Mouse (Mus musculus): ENCODE data around the gene Zyx. TPM values are rescaled to one million over a fixed set of nuclear protein-coding genes. Genes with fewer than 3 reads are reported as not detected.
A peak's percentile ranks its signal among the peaks of the same experiment; 100 is the strongest.

Zyx gene
- polyA plus RNA-seq, 1 experiment from 2014 or later: 96.9 TPM

- no peak for DNase-seq (ENCODE audit: low spot score)
Measured at GRCm38 (mm10) chr6:42339189-42339588, 10.2 kb upstream of the Zyx start.

GRCm38 (mm10) chr6:42339981-42340380 is 9.4 kb upstream of the Zyx start:
- Histone ChIP-seq H3K27me3 (replicated peaks; ENCODE audit: low read depth, poor library complexity, severe bottlenecking) (no peaks in the 10 kb centered on the region), H3K36me3 (replicated peaks) (no peaks in the 10 kb centered on the region), H3K27ac (replicated peaks) (no peak overlapping the region), H3K4me1 (no peaks in the 10 kb centered on the region), H3K9me3 (no peaks in the 10 kb centered on the region), H3K4me3 (no peak overlapping the region)
- WGBS: 82% methylated on average over 5 of the region's 5 CpGs
- DNase-seq (ENCODE audit: low spot score): no peak

More at GRCm38 (mm10) chr6:42339189-42339588, 10.2 kb upstream of the Zyx start:
- no peaks in the 10 kb centered on the region for H3K4me1 ChIP-seq
- H3K36me3 ChIP-seq (replicated peaks): no peaks in the 10 kb centered on the region
- H3K4me3 ChIP-seq: no peak overlapping the region
- 83% methylated on average over 2 of the region's 2 CpGs for WGBS
- no peaks in the 10 kb centered on the region for H3K27me3 ChIP-seq (replicated peaks; ENCODE audit: low read depth, poor library complexity, severe bottlenecking)
- H3K9me3 ChIP-seq: no peaks in the 10 kb centered on the region
- H3K27ac ChIP-seq (replicated peaks): no peak overlapping the region

- H3K9me3 ChIP-seq: no peaks in the 10 kb centered on the region
- H3K27ac ChIP-seq (replicated peaks): no peak overlapping the region
- H3K4me3 ChIP-seq: no peak overlapping the region
- H3K36me3 ChIP-seq (replicated peaks): no peaks in the 10 kb centered on the region
- DNase-seq (ENCODE audit: low spot score): no peak
- WGBS: 81% methylated on average over 1 of the region's 1 CpGs
- no peaks in the 10 kb centered on the region for H3K27me3 ChIP-seq (replicated peaks; ENCODE audit: low read depth, poor library complexity, severe bottlenecking)
- H3K4me1 ChIP-seq: no peaks in the 10 kb centered on the region
Measured at GRCm38 (mm10) chr6:42342171-42342570, 7.3 kb upstream of the Zyx start.

GRCm38 (mm10) chr6:42343361-42344120 is 5.9 kb upstream of the Zyx start:
- H3K27ac ChIP-seq (replicated peaks): no peak overlapping the region

GRCm38 (mm10) chr6:42344255-42344654 is 5.2 kb upstream of the Zyx start:
- 85% methylated on average over 1 of the region's 1 CpGs for WGBS
- no peak overlapping the region for H3K27ac ChIP-seq (replicated peaks)
- H3K27me3 ChIP-seq (replicated peaks; ENCODE audit: low read depth, poor library complexity, severe bottlenecking): no peaks in the 10 kb centered on the region
- no peaks in the 10 kb centered on the region for H3K36me3 ChIP-seq (replicated peaks)
- DNase-seq (ENCODE audit: low spot score): no peak
- H3K9me3 ChIP-seq: no peaks in the 10 kb centered on the region
- no peak overlapping the region for H3K4me3 ChIP-seq
- peaks cover 9% of the 10 kb centered on the region for H3K4me1 ChIP-seq

More at GRCm38 (mm10) chr6:42343361-42344120, 5.9 kb upstream of the Zyx start:
- peaks cover 3% of the 10 kb centered on the region; the same call in 1 of the 2 replicates for H3K4me1 ChIP-seq
- no peaks in the 10 kb centered on the region for H3K27me3 ChIP-seq (replicated peaks; ENCODE audit: low read depth, poor library complexity, severe bottlenecking)
- no peaks in the 10 kb centered on the region for H3K36me3 ChIP-seq (replicated peaks)
- 87% methylated on average over 9 of the region's 9 CpGs for WGBS
- DNase-seq (ENCODE audit: low spot score): no peak
- no peaks in the 10 kb centered on the region for H3K9me3 ChIP-seq
- H3K4me3 ChIP-seq: no peak overlapping the region

- peak overlapping the region; percentile 88 for H3K4me3 ChIP-seq
- peaks cover 25% of the 10 kb centered on the region for H3K36me3 ChIP-seq (replicated peaks)
- H3K27me3 ChIP-seq (replicated peaks; ENCODE audit: low read depth, poor library complexity, severe bottlenecking): no peaks in the 10 kb centered on the region
- DNase-seq (ENCODE audit: low spot score): no peak
- H3K9me3 ChIP-seq: no peaks in the 10 kb centered on the region
- no peak overlapping the region for H3K27ac ChIP-seq (replicated peaks)
- peaks cover 35% of the 10 kb centered on the region for H3K4me1 ChIP-seq
- WGBS: 35% methylated on average over 12 of the region's 12 CpGs
Measured at GRCm38 (mm10) chr6:42348281-42349005, 987 bp upstream of the Zyx start.

- H3K4me1 ChIP-seq: peaks cover 39% of the 10 kb centered on the region
- peak; percentile 79 for DNase-seq (ENCODE audit: low spot score)
- peaks cover 31% of the 10 kb centered on the region for H3K36me3 ChIP-seq (replicated peaks)
- H3K27ac ChIP-seq (replicated peaks): peak overlapping the region; percentile 97
- H3K4me3 ChIP-seq: peak overlapping the region; percentile 88
- no peaks in the 10 kb centered on the region for H3K27me3 ChIP-seq (replicated peaks; ENCODE audit: low read depth, poor library complexity, severe bottlenecking)
- under 1% methylated on average over 11 of the region's 11 CpGs for WGBS
- H3K9me3 ChIP-seq: no peaks in the 10 kb centered on the region
Measured at GRCm38 (mm10) chr6:42349006-42349425, 414 bp upstream of the Zyx start.

- Histone ChIP-seq H3K27ac (replicated peaks) (peak overlapping the region; percentile 97), H3K4me3 (peak overlapping the region; percentile 88), H3K27me3 (replicated peaks; ENCODE audit: low read depth, poor library complexity, severe bottlenecking) (no peaks in the 10 kb centered on the region), H3K36me3 (replicated peaks) (peaks cover 43% of the 10 kb centered on the region), H3K4me1 (peaks cover 43% of the 10 kb centered on the region), H3K9me3 (no peaks in the 10 kb centered on the region)
- DNase-seq (ENCODE audit: low spot score): peak; percentile 70
- WGBS: under 1% methylated on average over 72 of the region's 72 CpGs
Measured at GRCm38 (mm10) chr6:42350021-42350967, 864 bp downstream of the Zyx start.

- Histone ChIP-seq H3K4me1 (peaks cover 43% of the 10 kb centered on the region), H3K36me3 (replicated peaks) (peaks cover 52% of the 10 kb centered on the region), H3K9me3 (no peaks in the 10 kb centered on the region), H3K4me3 (peak overlapping the region; percentile 88), H3K27ac (replicated peaks) (peak overlapping the region; percentile 97), H3K27me3 (replicated peaks; ENCODE audit: low read depth, poor library complexity, severe bottlenecking) (no peaks in the 10 kb centered on the region)
- WGBS: 45% methylated on average over 13 of the region's 13 CpGs
- DNase-seq (ENCODE audit: low spot score): no peak
Measured at GRCm38 (mm10) chr6:42350968-42351775, 1.7 kb downstream of the Zyx start.

GRCm38 (mm10) chr6:42351776-42352485 is 2.5 kb downstream of the Zyx start:
- Histone ChIP-seq H3K27ac (replicated peaks) (peak overlapping the region; percentile 97; the same call in 1 of the 2 replicates), H3K4me1 (peaks cover 43% of the 10 kb centered on the region), H3K36me3 (replicated peaks) (peaks cover 60% of the 10 kb centered on the region), H3K9me3 (no peaks in the 10 kb centered on the region), H3K4me3 (peak overlapping the region; percentile 88), H3K27me3 (replicated peaks; ENCODE audit: low read depth, poor library complexity, severe bottlenecking) (no peaks in the 10 kb centered on the region)
- DNase-seq (ENCODE audit: low spot score): no peak
- WGBS: 85% methylated on average over 7 of the region's 7 CpGs

- DNase-seq (ENCODE audit: low spot score): no peak
- H3K4me3 ChIP-seq: no peak overlapping the region
- no peak overlapping the region for H3K27ac ChIP-seq (replicated peaks)
- no peaks in the 10 kb centered on the region for H3K9me3 ChIP-seq
- WGBS: 94% methylated on average over 1 of the region's 1 CpGs
- no peaks in the 10 kb centered on the region for H3K27me3 ChIP-seq (replicated peaks; ENCODE audit: low read depth, poor library complexity, severe bottlenecking)
- peaks cover 43% of the 10 kb centered on the region for H3K4me1 ChIP-seq
- H3K36me3 ChIP-seq (replicated peaks): peaks cover 65% of the 10 kb centered on the region
Measured at GRCm38 (mm10) chr6:42352486-42352846, 3.0 kb downstream of the Zyx start.

All from embryonic facial prominence, embryonic 10.5 days (tissue).